Mouse (Mus musculus): ENCODE measurements around the gene Vmn2r29.
"Not testable (repeated sequence)": the region's sequence is repeated elsewhere in the genome, so short reads cannot be mapped to it uniquely, and the experiment has no call there.

The Vmn2r29 gene

GRCm38 (mm10) chr7:7247228-7247627 is at the start of gene Vmn2r29:
TSS of gene Vmn2r29 (minus strand) at chr7:7247328.
- in situ Hi-C loops (cut with MboI; ENCODE audit: unreplicated experiment in 2 of 2) = not testable (repeated sequence)

GRCm38 (mm10) chr7:7295595-7295994 is 48.5 kb upstream of the Vmn2r29 start:
- in situ Hi-C loops (cut with MboI; ENCODE audit: unreplicated experiment in 2 of 2) = loop anchor here (5.0 to 25.0 kb wide), 9 partner anchors 98 to 1141 kb away; partner anchors contain the start of genes Zfp787 (in 2 of the 2), Zfp954 (in 2 of the 2), Zfp444 (in 1 of the 2) and Zfp667 (in 1 of the 2)

GRCm38 (mm10) chr7:7281383-7281782 is 34.3 kb upstream of the Vmn2r29 start:
- in situ Hi-C loops (cut with MboI; ENCODE audit: unreplicated experiment in 2 of 2) = loop anchor here in 1 of 2 experiments (25.0 kb wide), 1 partner anchor 1119 kb away; the partner anchor contains the start of genes Zfp444 and Zfp787

- in situ Hi-C loops (cut with MboI; ENCODE audit: unreplicated experiment in 2 of 2) = loop anchor here in 1 of 2 experiments (25.0 kb wide), 1 partner anchor 1116 kb away; the partner anchor contains the start of genes Zfp444 and Zfp787
These were observed 30.9 kb upstream of the Vmn2r29 start, which contains the start of gene Gm45844 for GRCm38 (mm10) chr7:7277966-7278567. TSS of gene Gm45844 (minus strand) at chr7:7278289.

GRCm38 (mm10) chr7:7277556-7277955 is 30.4 kb upstream of the Vmn2r29 start:
- in situ Hi-C loops (cut with MboI; ENCODE audit: unreplicated experiment in 2 of 2) = loop anchor here in 1 of 2 experiments (25.0 kb wide), 1 partner anchor 1115 kb away; the partner anchor contains the start of genes Zfp444 and Zfp787

GRCm38 (mm10) chr7:7209313-7210151 is 37.6 kb downstream of the Vmn2r29 start, which contains the start of gene Zfp772:
TSS of gene Zfp772 (minus strand) at chr7:7209998.
- in situ Hi-C loops (cut with MboI; ENCODE audit: unreplicated experiment in 2 of 2) = not testable (repeated sequence)

GRCm38 (mm10) chr7:7188191-7188942 is 58.8 kb downstream of the Vmn2r29 start:
- in situ Hi-C loops (cut with MboI; ENCODE audit: unreplicated experiment in 2 of 2) = loop anchor here (5.0 to 25.0 kb wide), 3 partner anchors 51 to 251 kb away; partner anchors contain the start of gene Zfp773 (in 1 of the 2)

GRCm38 (mm10) chr7:7187417-7188190 is 59.5 kb downstream of the Vmn2r29 start:
- in situ Hi-C loops (cut with MboI; ENCODE audit: unreplicated experiment in 2 of 2) = loop anchor here (5.0 to 25.0 kb wide), 3 partner anchors 50 to 250 kb away; partner anchors contain the start of gene Zfp773 (in 1 of the 2)

- in situ Hi-C loops (cut with MboI; ENCODE audit: unreplicated experiment in 2 of 2) = loop anchor here (5.0 to 25.0 kb wide), 3 partner anchors 49 to 249 kb away; partner anchors contain the start of gene Zfp773 (in 1 of the 2)
These were observed 61.2 kb downstream of the Vmn2r29 start for GRCm38 (mm10) chr7:7185897-7186296.

All from v-Abl transformed pro-B cells (cell line).